Mouse (Mus musculus): ENCODE measurements at regions not wholly inside any gene's neighbourhood (a gene's known extent, or its start where the extent isn't known, plus 50 kb on each side); places are given as distances from the start of the nearest gene placed in this dataset.

DNA sequence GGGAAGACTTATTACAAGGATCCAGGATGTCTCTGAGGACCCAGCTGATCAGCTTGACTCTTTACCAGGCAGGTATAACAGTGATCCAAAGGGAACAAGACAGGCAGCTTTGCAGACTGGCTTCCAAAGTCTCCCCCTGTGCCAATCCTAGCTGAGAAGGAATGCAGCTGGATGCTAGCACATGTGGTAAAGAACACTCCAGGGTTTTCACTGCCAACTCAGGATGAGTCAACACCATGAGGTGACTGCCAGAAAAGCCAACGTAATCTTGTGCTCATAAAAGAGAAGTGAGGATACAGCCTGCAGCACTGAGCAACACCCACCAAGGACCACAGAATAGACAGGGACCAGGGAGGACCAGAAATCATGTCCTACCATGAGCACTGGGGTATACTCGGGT is 76.5 kb upstream of the Il12b start:
- H3K4me3 ChIP-seq (ENCODE audit: low read depth, low read length): no peak overlapping the region
- H3K4me1 ChIP-seq (replicated peaks; ENCODE audit: control insufficient read depth, insufficient read depth): no peaks in the 10 kb centered on the region
- no peaks in the 10 kb centered on the region for H3K36me3 ChIP-seq (ENCODE audit: control insufficient read depth, insufficient read depth, low read length)
- DNase-seq (ENCODE audit: low spot score) (no peak), ATAC-seq (ENCODE audit: low FRiP score, low TSS enrichment) (no peak)
- no peaks in the 10 kb centered on the region for H3K9me3 ChIP-seq (ENCODE audit: control insufficient read depth, low read length)
- no peak for TF ChIP-seq EP300 (optimal IDR thresholded peaks at IDR 0.05)
- no peak for TF ChIP-seq CTCF (IDR thresholded peaks at IDR 0.05; ENCODE audit: low read depth)
- H3K4me2 ChIP-seq (replicated peaks; ENCODE audit: low read depth): no peak overlapping the region
- no peaks in the 10 kb centered on the region for H3K27me3 ChIP-seq (ENCODE audit: control insufficient read depth, insufficient read depth, low read length)
- WGBS: 42% methylated on average over 2 of the region's 2 CpGs
- H3K9ac ChIP-seq (ENCODE audit: low read length): no peak overlapping the region
- no peak overlapping the region for H3K27ac ChIP-seq (replicated peaks)

DNA sequence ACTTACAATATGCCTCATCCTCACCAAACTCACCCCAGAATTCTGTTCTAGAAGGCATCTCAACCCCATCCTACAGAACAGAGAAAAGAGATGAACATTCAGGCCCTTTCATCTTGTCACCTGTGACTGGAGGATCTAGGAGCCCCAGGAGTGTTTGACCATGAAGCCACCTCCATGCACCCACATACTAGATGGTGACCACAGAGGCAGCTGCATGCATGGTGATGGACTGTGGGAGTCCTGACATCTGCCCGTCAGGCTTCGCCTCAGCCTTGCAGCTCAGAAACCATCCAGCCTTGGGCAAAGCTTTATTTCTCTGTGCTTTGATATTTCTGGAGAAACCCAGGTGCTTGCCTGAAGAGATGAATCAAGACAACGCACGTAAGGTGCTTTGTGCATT is 74.8 kb upstream of the Il12b start:
- Histone ChIP-seq H3K9me3 (ENCODE audit: control insufficient read depth, low read length) (no peaks in the 10 kb centered on the region), H3K36me3 (ENCODE audit: control insufficient read depth, insufficient read depth, low read length) (no peaks in the 10 kb centered on the region), H3K27ac (replicated peaks) (no peak overlapping the region), H3K4me2 (replicated peaks; ENCODE audit: low read depth) (no peak overlapping the region), H3K4me3 (ENCODE audit: low read depth, low read length) (no peak overlapping the region), H3K4me1 (replicated peaks; ENCODE audit: control insufficient read depth, insufficient read depth) (no peaks in the 10 kb centered on the region), H3K9ac (ENCODE audit: low read length) (no peak overlapping the region), H3K27me3 (ENCODE audit: control insufficient read depth, insufficient read depth, low read length) (no peaks in the 10 kb centered on the region)
- DNase-seq (ENCODE audit: low spot score) (no peak), ATAC-seq (ENCODE audit: low FRiP score, low TSS enrichment) (no peak)
- TF ChIP-seq CTCF (IDR thresholded peaks at IDR 0.05; ENCODE audit: low read depth) (no peak), EP300 (optimal IDR thresholded peaks at IDR 0.05) (no peak)
- 93% methylated on average over 4 of the region's 4 CpGs for WGBS

DNA sequence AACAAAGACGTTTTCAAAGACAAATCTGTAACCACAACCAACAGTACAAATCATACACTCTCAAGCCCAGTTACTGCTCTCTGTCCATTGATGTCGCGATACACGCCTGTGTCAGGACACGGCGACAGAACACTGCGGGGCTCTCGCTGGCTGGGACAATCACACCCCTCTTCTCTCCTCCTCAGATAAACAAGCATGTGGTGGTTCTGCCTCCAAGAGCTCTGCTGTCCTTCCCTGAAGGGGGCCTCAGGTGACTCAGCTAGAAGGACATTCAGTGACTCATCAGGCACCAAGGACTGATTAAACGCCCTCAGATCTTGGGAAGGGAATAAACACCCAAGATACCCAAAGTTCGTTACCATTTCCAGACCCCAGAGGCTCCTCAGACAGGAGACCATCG is 74.3 kb upstream of the Il12b start:
- Histone ChIP-seq H3K36me3 (ENCODE audit: control insufficient read depth, insufficient read depth, low read length) (no peaks in the 10 kb centered on the region), H3K27ac (replicated peaks) (no peak overlapping the region), H3K4me3 (ENCODE audit: low read depth, low read length) (no peak overlapping the region), H3K9me3 (ENCODE audit: control insufficient read depth, low read length) (no peaks in the 10 kb centered on the region), H3K4me1 (replicated peaks; ENCODE audit: control insufficient read depth, insufficient read depth) (no peaks in the 10 kb centered on the region), H3K27me3 (ENCODE audit: control insufficient read depth, insufficient read depth, low read length) (no peaks in the 10 kb centered on the region), H3K4me2 (replicated peaks; ENCODE audit: low read depth) (no peak overlapping the region), H3K9ac (ENCODE audit: low read length) (no peak overlapping the region)
- no peak for TF ChIP-seq EP300 (optimal IDR thresholded peaks at IDR 0.05)
- TF ChIP-seq CTCF (IDR thresholded peaks at IDR 0.05; ENCODE audit: low read depth): no peak
- no peak for DNase-seq (ENCODE audit: low spot score)
- ATAC-seq (ENCODE audit: low FRiP score, low TSS enrichment): no peak
- WGBS: 81% methylated on average over 11 of the region's 11 CpGs

DNA sequence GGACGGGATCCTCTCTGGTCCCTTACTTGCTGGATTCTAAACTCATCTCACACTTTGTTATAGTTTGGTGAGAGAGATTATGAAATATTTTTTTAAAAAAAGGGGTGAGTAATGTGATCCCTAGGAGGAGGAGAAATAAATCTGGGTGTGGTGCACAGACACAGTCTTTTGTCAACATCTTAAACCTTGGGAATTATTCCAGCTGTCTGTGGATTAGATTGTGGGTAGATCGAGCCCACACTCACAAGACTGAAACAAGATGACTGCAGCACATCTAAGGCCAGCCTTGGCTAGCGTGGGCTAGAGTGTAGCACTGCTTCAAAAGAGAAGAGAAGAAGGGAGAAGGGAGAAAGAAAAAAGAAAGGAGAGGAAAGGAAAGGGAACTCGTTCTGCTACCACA is 70.4 kb upstream of the Il12b start:
- WGBS: 48% methylated on average over 4 of the region's 4 CpGs
- DNase-seq (ENCODE audit: low spot score): no peak
- H3K27ac ChIP-seq (replicated peaks): no peak overlapping the region
- H3K27me3 ChIP-seq (ENCODE audit: control insufficient read depth, insufficient read depth, low read length): no peaks in the 10 kb centered on the region
- ATAC-seq (ENCODE audit: low FRiP score, low TSS enrichment): no peak
- H3K4me1 ChIP-seq (replicated peaks; ENCODE audit: control insufficient read depth, insufficient read depth): no peaks in the 10 kb centered on the region
- no peak overlapping the region for H3K4me2 ChIP-seq (replicated peaks; ENCODE audit: low read depth)
- H3K9ac ChIP-seq (ENCODE audit: low read length): no peak overlapping the region
- no peak for TF ChIP-seq EP300 (optimal IDR thresholded peaks at IDR 0.05)
- TF ChIP-seq CTCF (IDR thresholded peaks at IDR 0.05; ENCODE audit: low read depth): no peak
- H3K36me3 ChIP-seq (ENCODE audit: control insufficient read depth, insufficient read depth, low read length): no peaks in the 10 kb centered on the region
- no peaks in the 10 kb centered on the region for H3K9me3 ChIP-seq (ENCODE audit: control insufficient read depth, low read length)
- H3K4me3 ChIP-seq (ENCODE audit: low read depth, low read length): no peak overlapping the region

DNA sequence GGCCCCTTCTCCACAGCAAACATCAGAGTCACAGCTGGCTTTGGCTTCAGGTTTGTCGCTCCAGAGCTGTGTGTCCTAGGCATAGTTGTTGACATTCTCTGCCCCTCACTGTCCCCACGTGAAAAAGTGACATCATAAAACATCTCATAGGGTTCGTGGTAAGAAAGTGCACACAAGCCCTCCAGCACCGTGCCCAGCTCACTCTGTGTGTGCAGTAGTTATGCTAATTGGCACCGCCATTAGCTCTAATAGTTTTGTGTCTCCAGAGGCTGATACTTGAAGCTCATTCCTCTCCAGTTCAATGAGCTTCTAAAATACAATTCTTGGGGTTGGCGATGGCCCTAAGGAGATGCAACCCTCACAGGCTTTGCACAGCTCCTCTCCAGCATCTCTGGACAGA is 69.4 kb upstream of the Il12b start:
- TF ChIP-seq EP300 (optimal IDR thresholded peaks at IDR 0.05): no peak
- no peak for TF ChIP-seq CTCF (IDR thresholded peaks at IDR 0.05; ENCODE audit: low read depth)
- H3K4me1 ChIP-seq (replicated peaks; ENCODE audit: control insufficient read depth, insufficient read depth): no peaks in the 10 kb centered on the region
- no peak overlapping the region for H3K4me2 ChIP-seq (replicated peaks; ENCODE audit: low read depth)
- H3K9me3 ChIP-seq (ENCODE audit: control insufficient read depth, low read length): no peaks in the 10 kb centered on the region
- H3K27me3 ChIP-seq (ENCODE audit: control insufficient read depth, insufficient read depth, low read length): no peaks in the 10 kb centered on the region
- H3K27ac ChIP-seq (replicated peaks): no peak overlapping the region
- ATAC-seq (ENCODE audit: low FRiP score, low TSS enrichment) (no peak), DNase-seq (ENCODE audit: low spot score) (no peak)
- H3K36me3 ChIP-seq (ENCODE audit: control insufficient read depth, insufficient read depth, low read length): no peaks in the 10 kb centered on the region
- H3K4me3 ChIP-seq (ENCODE audit: low read depth, low read length): no peak overlapping the region
- H3K9ac ChIP-seq (ENCODE audit: low read length): no peak overlapping the region
- WGBS: 70% methylated on average over 6 of the region's 6 CpGs

DNA sequence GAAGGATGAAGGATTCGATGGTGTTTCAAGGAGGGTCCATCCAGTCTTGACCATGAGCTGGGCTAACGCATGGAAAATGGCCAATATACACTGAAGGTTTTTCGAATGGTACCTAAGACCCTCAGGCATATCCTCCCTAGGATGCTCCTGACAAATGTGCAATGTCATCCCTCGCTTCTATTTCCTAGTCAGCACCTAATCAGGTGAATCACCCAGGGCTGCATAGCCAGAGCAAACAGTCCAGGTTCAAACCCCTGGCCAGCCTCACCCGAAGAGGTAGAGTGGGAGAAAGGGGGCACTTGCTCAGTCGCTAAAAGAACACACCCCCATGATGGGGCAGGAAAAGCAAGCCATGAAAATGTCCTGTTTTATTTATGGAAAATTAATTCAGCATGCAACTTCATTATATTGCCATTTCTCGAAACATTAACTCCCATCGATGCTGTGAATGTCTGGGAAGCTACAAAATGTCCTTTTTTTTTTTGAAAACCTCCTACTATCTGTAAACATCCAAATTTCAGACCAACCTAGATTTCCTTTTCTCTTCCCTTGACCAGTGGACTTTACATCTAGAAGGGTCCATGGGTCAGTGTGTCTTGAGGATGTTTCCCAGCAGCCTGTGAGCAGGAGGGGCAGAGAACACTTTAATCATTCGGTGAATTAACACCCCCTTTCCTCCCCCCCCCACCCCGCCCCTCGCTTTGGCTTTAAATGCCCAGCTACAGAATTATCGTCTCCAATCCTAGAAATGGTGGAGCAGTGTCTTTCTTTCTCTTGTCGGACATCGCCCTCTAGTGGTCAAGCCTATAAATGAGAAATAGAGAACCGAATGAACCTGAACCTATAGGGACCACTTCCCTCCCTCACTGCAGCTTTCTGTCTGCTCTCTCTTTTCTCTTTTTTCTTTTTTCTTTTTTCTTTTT is 68.8 kb upstream of the Il12b start:
- 40% methylated on average over 15 of the region's 15 CpGs for WGBS
- TF ChIP-seq CTCF (IDR thresholded peaks at IDR 0.05; ENCODE audit: low read depth) (peak; percentile 84), EP300 (optimal IDR thresholded peaks at IDR 0.05) (no peak)
- Histone ChIP-seq H3K27me3 (ENCODE audit: control insufficient read depth, insufficient read depth, low read length) (no peaks in the 10 kb centered on the region), H3K4me1 (replicated peaks; ENCODE audit: control insufficient read depth, insufficient read depth) (no peaks in the 10 kb centered on the region), H3K4me3 (ENCODE audit: low read depth, low read length) (no peak overlapping the region), H3K9ac (ENCODE audit: low read length) (no peak overlapping the region), H3K4me2 (replicated peaks; ENCODE audit: low read depth) (no peak overlapping the region), H3K9me3 (ENCODE audit: control insufficient read depth, low read length) (no peaks in the 10 kb centered on the region), H3K27ac (replicated peaks) (no peak overlapping the region), H3K36me3 (ENCODE audit: control insufficient read depth, insufficient read depth, low read length) (no peaks in the 10 kb centered on the region)
- peak; percentile 43 for DNase-seq (ENCODE audit: low spot score)
- no peak for ATAC-seq (ENCODE audit: low FRiP score, low TSS enrichment)
